Mouse (Mus musculus): ENCODE results near the gene Ptpro.

Gene Ptpro

DNA sequence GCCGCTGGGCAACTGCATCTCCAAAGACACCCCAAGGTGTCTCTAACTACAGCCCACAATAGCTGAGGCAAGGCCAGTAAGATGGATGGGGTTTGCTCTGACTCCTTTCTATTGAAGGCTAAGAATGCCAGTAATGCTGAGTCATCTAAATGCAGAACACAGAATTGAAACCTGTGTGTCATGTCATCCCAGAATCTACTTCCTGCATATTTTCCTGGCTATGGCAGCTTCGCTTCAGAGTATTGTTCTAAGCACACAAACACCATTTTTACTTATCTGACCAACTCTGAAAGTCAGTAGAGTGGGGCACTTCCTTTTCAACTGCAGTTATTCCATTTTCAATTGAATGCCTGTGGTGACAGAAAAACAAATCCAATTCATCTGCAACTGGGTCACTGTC is 40.3 kb downstream of the Ptpro start:
- DNase-seq (ENCODE audit: low read depth, low spot score) = no peak

DNA sequence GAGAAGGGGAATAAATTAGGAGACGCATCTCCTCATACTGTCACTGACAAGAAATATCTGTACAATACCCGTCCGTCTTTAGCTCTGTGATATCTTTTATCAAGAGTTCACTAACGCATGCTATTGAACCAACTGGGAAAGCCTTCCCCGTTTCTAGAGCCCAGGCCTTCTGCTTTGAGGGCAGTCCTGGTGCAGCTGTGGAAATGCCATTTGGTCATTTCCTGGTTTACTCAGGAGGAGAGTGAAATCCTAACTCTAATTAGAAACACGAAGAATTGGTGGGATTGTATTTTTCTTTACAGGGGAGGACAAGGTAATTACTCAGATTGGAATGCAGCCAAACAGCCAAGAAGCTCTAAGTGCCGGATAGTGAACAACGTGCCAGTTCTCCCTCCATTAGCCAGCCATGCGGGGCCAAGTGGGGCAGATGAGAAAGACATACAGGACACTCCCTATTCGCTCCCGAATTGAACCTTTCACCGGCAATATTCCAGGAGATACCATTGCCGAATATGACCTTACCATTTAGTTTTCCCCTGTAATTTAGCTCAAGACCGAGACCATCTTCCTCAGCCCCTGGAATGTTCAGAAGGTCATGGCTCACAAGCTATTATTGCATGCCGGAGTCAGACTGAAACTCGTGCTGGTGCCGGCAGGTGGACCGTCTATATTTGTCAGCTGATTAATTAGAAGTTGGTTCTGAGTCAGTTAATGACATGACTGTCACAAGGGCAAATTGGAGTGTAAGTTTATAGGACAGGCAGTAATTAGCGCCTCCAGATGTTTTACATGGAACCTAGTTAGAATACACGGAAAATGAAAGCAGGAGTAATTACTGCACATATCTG is 43.1 kb downstream of the Ptpro start:
- no peak for DNase-seq (ENCODE audit: low read depth, low spot score)

DNA sequence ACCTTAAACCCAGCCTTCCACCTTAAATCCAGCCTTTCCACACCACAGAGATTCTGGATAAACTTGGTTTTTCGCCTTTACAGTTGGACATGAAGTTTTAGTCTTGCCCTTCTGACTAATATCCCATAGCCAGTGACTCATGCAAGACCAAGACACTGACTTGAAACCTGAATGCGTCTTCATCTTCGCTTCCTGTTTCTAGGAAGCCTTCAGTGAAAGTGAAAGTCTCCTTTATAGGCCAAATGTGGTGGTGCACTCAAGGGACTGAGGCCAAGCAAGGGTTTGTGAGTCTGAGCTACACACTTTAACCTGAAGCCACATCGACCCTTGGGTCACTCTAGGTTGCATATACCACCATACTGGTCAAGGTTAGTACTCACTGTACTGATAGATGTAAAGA is 50.4 kb downstream of the Ptpro start:
- DNase-seq (ENCODE audit: low read depth, low spot score) = no peak

DNA sequence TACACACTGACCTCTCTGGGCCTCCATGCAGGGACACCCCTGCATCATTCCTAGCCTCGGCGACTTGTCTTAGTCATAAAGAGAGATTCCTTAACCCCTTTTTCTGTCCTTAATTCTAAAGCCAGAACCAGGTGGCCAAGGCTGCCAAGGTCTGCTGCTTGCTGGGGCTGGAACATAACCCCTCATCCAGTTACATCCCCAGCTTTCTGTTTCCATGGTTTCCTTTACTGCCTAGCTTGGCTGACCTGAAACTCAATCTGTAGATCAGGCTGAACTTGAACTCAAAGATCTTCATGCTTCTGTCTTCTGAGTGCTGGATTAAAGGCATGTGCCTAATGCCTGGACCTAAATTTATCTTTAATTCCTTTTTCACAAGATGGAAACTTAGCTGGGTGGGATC is 51.7 kb downstream of the Ptpro start:
- DNase-seq (ENCODE audit: low read depth, low spot score) = no peak

DNA sequence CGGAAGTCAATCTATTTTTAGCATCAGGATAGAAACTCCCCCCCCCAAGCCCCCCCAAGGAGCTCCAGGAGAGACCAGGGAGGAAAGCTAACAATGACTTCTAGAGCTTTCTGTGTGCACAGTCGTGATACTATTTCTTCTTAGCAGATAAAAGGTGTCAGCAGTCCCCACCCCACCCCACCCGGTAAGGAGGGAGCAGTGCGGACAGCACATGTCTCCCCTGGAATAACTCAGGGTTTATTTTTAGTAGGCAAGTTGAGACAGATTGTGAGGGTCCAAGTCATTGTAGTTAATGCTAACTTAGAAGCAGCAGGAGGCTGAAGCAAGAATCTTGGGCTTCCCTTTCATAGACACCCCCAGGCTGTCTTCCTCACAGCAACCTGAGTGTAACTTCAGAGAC is 63.1 kb downstream of the Ptpro start:
- no peak for DNase-seq (ENCODE audit: low read depth, low spot score)

DNA sequence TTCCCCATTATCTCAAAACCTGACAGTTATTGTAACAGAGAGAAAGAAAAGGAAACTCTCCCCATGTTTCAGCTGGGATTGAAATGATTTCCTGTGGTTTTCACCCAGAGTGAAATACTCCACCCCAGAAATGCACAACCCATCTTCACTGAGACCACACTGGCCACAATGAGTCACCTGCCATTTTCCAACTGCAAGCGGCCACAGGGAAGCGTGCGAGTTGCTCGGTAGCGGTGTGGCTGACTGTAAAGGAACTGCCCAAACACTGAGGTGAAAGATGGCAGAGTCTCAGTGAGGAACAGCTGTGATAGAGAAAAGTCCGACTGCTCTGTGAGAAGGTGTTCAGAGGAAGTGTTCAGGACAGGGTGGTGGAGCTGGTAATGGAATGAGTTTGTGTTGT is 64.2 kb downstream of the Ptpro start:
- DNase-seq (ENCODE audit: low read depth, low spot score) = no peak

DNA sequence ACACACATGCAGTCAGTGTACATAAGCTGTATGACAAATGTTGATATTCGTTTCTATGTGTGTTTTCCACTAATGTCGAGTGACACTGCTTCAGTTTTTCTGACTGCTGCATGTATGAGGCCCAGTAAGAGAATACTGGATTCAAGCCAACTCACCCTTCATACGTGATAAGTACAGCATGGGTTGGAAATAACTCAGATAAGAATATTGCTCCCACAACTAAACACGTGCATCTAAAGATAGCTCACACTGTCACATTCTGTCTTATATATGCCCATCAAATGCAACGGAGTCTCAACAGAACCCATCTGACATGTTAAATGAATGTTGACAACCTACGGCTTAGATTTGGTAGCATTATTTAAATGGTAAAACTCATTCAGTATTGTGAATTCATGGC is 65.4 kb downstream of the Ptpro start:
- DNase-seq (ENCODE audit: low read depth, low spot score) = no peak

DNA sequence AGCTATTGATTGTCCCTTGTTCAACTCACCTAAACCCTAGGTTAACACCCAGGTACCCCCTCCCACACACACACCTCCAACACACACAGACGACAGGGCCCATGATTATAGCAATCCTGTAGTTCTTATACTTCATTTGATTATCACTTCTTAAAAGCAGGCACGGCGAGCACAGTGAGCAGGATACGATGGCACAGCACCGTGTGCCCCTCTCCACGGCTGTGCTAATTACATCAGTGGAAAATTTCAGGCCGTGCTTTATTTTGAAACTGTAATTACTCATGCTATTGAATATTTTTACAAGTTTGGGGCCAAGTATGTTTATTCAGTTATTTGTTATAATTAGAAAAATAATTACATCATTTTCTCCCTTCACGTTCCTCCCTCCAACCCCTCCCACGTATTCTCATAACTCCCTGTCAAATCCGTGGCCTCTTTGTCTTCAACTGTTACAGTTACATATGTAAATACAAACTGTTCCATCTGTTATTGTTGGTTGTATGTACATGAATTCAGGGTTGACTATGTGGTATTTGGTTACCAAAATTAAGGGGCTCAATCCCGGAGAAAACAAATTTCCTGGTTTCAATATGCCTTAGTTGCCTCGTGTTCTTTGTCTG is 66.2 kb downstream of the Ptpro start:
- no peak for DNase-seq (ENCODE audit: low read depth, low spot score)

DNA sequence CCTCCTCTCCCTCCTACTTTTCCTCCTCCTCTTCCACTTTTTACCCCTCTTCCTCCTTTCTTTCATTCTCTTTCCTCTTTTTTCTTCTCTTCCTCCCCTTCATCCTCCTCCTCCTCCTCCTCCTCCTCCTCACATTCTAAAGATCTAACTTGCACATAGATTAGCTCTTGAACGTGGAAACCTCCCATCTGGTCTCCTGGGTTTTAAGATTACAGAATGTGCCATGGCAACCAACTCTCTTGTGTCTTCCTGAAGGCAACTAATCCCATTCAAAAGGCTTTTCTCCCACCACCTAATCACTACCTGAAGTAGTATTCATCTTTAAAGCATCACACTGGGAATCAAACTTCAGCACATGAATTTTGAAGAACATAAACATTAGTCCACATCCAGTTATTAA is 67.5 kb downstream of the Ptpro start:
- no peak for DNase-seq (ENCODE audit: low read depth, low spot score)

DNA sequence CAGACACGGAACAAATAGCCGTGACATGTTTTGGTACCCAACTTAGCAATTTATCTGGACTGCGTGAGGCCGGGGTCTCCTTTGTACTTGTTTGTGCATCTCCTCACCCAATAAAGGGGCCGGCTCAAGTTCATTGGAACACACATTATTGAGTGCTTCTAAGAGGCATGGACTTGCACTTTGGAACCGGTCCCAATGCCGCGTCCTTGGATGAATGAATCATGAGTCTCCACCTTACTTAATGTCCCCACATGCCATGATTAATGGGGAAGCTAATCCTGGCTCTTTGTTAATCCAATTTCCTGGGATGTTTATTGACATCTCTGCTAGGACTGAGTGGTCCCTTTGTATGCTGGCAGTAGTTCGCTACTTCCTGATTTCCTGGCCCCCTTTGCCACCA is 75.6 kb downstream of the Ptpro start:
- DNase-seq (ENCODE audit: low read depth, low spot score) = no peak

DNA sequence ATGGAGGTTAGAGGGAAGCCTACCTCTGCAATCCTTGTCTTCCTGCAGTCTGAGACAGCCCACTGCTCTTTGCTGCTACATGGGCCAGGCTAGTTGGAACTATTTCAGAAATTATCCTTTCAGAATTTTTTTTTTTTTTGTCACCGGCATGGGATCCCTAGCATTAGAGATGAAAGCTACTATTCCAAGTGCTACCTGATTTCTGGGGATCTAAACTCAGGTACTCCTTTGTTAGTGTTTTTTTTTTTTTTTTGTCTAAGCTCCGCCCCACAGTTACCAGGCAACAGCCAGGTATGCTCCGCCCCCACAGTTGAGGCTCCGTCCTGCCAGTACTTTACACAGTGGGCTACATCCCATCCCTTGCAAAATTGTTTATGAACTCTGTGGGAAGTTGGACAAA is 76.1 kb downstream of the Ptpro start:
- DNase-seq (ENCODE audit: low read depth, low spot score) = no peak

DNA sequence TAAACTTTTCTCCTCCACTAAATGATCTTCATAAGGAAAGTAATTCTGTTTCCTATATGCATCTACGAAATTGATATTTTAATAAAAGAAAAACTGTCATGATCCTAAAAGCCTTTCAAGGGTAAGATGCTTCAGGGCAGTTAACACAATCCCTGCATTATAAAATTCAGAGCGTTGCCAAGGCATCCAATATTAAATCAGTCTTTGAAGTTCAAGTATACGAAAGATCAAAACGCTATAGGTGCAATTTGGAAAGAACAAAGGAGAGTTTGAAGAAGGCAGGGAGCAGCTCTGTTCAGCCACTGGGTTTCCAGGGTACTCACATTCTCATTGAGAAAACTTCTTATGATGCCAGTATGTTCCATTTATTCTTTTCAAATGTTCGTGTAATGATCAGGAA is 78.7 kb downstream of the Ptpro start:
- DNase-seq (ENCODE audit: low read depth, low spot score) = no peak

DNA sequence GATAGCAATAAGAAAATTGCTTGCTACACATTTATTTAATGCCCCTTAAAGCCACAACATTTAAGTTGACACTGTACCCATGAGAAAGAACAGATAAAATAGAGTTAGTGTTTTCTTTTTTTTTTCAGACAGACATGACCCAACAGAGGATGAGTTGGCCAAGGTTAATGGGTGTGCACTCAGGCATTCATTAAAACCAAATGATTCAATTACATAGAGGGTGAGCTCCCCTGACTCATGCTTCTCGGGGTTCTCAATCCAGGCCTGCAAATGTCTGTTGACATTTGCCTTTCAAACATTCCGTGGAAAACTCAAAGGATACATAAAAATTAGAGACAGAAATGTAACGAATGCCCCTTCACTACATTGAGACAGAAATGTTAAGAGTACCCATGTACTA is 79.7 kb downstream of the Ptpro start:
- DNase-seq (ENCODE audit: low read depth, low spot score) = no peak

DNA sequence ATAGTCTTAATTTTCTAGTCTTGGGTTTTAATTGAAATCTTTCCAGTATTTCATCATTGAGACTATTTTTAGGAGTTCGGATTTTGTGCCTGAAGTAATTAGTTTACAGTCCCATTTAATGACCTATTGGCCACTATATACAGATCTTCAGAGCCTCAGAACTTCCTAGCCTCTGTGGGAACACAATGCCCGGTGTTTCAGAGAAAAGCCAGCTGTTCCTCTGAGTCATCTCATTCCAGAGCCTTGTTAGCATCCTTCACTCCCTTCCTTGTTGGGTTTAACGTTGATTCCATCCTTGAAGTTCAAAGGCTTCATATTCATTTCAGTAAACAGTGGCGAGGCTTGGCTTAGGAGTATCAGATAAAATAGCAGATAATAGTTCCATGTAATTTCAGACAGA is 87.0 kb downstream of the Ptpro start:
- no peak for DNase-seq (ENCODE audit: low read depth, low spot score)

DNA sequence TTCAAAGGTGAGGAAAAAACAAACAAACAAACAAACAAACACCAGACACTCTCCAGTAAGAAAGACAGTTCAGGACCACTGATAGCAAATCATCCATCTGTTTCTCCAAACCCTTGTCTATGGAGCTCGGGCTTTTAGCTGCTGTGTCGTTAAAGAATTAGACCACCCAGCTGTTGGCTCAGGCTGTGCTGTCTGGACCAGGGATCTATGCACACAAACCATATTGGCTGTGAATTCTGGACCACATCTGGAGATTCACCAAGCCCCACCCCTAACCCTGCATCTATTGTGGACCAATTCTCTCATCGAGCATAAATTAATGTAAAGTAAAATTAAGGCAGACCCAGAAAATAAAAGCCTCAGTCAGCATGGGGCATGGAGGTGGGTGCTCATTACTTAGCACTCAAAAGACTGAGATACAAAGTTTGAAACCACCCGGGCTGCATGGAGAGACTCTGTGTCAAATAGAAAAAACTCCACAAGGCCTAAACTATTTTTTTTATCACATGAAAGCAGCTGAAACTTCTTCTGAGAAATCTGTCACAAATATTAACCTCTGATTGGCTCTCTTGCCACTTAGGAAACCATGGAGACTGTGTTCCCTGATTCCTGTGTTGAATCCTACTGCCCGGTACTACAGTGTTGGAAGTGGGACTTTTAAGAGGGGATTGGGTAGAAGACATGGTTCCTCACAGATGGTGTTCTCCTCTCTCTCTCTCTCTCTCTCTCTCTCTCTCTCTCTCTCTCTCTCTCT is 91.7 kb downstream of the Ptpro start:
- no peak for DNase-seq (ENCODE audit: low read depth, low spot score)

DNA sequence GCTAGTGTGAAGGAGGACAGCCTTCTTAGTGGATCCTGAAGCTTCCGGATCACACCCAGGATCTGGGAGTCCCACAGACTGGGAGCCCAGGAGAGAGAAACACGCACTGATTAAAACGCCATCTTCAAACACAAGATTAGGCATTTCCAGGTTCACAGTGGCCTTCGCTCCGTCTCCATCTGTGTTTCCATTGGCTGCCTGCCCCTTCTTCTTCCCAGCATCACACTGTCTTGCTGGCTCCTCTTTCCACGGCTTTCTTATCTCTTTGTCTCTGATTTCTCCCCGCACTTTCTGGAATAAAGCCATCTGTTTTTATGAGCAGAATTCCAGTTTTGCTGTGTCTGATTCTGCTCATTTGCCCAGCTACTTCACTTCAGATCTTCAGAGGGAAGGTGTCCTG is 108.0 kb downstream of the Ptpro start:
- DNase-seq (ENCODE audit: low read depth, low spot score) = no peak

DNA sequence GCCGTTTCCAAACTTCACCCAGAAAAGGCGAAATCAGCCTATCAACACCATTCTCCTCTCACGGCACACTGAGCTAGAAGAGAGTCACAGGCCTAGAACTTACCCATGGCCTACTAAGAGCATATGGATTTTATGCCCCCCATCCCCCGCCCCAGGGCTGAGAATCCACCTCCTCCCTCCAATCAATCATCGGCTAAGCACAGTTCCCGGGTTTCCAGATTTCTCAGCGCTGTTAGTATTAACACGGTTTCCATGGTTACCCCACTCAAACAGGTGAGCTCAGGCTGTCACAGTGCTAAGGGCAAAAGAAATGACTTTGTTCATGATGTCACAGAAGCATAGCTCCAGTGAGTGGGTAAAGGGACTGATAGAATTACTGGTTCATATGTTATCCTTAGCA is 110.1 kb downstream of the Ptpro start:
- DNase-seq (ENCODE audit: low read depth, low spot score) = no peak

DNA sequence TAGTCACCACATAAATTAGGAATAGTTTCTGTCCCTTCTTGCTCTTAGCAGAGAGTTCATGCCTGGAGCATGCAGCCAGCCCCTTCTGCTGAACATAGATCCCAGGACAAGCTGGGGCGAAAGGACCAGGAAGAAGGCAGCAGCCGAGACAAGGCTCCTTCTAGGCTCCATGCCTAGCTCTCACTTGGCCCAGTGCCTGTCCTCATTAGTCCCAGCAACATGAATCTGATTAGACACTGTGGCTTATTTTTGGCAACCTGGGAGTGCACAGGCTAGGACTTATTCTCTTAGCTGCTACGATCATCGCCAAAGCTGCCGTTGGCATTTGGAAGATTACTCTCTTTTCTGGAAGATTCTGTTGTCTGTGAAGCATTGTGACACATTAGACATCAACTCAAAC is 112.6 kb downstream of the Ptpro start:
- peak; percentile 71 for DNase-seq (ENCODE audit: low read depth, low spot score)

DNA sequence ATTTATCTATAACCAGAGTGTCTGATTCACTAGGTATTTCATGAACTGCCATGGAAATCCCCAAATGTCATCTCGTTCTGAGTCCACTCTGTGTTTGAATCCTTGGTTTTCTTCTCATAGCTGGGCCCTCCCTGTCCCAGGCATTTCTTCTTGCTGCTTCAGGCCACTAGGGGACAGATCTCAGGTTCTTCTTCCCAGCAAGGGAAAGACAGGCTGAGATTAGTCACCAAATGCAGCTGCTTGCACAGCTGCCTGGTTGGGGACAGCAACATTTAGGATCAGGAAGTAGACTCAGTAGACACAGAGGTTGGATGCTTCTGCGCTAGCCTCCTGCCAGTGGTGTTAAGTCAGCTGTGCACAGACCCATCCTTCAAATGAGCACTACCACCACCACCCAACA is 113.5 kb downstream of the Ptpro start:
- DNase-seq (ENCODE audit: low read depth, low spot score) = no peak

DNA sequence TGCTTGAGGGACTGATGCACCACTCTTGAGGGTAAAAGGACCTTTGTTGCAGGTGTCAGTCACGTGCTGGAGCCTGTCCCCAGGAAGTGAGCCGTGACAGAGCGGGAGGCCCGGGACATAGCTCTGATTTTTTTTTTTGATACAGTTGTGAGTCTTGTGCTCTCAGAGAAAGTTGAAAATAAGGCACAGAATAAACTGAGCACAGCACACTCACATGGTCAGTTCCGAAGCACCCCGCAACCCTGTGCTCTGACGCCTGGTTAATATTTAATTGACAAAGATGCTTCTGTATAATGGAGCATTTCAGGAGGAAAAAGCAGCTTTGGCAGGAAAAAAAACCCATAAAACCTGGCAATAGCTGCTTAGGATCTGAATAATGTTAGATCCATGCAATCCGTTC is 118.6 kb downstream of the Ptpro start:
- DNase-seq (ENCODE audit: low read depth, low spot score) = no peak

DNA sequence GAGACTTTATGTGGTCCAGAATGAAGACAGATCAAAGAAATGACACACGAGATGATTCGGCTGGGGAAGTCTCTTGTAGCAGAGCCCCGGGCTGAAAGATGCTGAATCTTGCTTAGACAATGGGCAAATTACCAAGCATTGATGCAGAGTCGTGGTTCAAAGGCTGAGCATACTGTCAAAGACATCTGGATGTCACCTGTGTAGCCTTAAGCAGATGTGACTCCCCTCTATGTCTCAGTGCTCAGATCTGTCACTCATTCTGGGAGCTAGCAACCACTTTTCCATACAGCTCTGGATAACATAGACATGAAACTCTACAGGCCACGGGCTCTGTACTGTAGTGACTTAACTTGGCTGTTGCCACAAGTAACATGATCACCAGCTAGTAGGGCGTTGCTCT is 119.3 kb downstream of the Ptpro start:
- no peak for DNase-seq (ENCODE audit: low read depth, low spot score)

DNA sequence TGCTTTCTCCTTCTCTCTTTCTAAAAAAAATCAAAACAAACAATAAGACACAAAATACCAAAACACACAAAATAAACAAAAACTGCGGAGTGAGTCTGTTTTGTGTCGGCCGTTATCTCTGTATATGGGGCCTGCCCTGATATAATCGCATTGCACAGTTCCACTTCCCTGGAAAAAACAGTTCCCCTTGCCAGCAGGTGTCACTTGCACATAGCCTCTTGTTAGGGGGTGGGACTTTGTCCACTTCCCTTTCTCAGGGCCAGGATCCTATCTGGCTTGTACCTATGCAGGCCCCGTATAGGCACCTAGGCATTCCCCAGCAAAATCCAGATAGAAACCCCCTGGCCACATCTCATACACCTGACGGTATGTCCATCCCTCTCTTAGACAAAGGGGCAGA is 121.8 kb downstream of the Ptpro start:
- no peak for DNase-seq (ENCODE audit: low read depth, low spot score)

DNA sequence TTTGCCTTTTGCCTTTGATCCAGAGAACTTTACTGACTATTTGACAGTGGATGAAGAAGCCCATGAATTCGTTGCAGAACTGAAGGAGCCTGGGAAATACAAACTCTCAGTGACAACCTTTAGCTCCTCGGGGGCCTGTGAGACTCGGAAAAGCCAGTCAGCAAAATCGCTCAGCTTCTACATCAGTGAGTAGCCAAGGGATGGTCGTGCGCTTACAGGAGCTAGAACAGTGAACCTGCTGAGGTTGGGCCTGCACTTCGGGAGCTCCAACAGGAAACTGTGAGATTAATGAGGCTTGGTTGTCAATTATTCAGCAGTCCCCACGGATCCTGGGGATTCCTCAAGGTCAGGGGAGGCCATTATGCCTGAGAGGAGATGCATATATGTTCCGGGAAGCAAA is 130.4 kb downstream of the Ptpro start:
- DNase-seq (ENCODE audit: low read depth, low spot score) = no peak
